Comparison of ENCODE assay signal across 15 mouse cellular contexts in genomic region chr19:53258740-53259506, GRCm38 (mm10). TPM values are rescaled to one million over a fixed set of nuclear protein-coding genes. Genes with fewer than 3 reads are reported as not detected.
DNase-seq lines count a peak whose midpoint lies in the region; ATAC-seq and TF ChIP-seq lines count a peak whose summit lies in the region.
"Had no signal": no experiment of that assay in that cellular context is flagged by ENCODE, and none has a peak within 500 bp of the region (broad histone marks: within the 10 kb centered on the region; RNA-seq: fewer than 3 reads in every experiment).

No protein-coding gene starts in this region.

- 87% methylated on average over 13 of the region's 13 CpGs for WGBS in forebrain, embryonic 13.5 days
- 85% methylated on average over 13 of the region's 13 CpGs for WGBS in forebrain, embryonic 11.5 days
- 75% methylated on average over 13 of the region's 13 CpGs for WGBS in kidney, adult 2 months
- 90% methylated on average over 13 of the region's 13 CpGs for WGBS in embryonic facial prominence, embryonic 10.5 days
- WGBS in liver, embryonic 13.5 days (ENCODE audit: insufficient replicate concordance): 71% methylated on average over 13 of the region's 13 CpGs
- WGBS in lung, postnatal 0 days: 78% methylated on average over 13 of the region's 13 CpGs

- no peaks in the 10 kb centered on the region for H3K27me3 ChIP-seq in forebrain, embryonic 13.5 days
- no peaks in the 10 kb centered on the region for H3K27me3 ChIP-seq in forebrain, embryonic 11.5 days (ENCODE audit: control insufficient read depth, insufficient read depth, low read length)
- no peaks in the 10 kb centered on the region for H3K27me3 ChIP-seq in kidney, adult 2 months (replicated peaks; ENCODE audit: control insufficient read depth, insufficient read depth, low read length)
- 0 out of 2 replicates have a peak, but pooled peaks cover 4% of the 10 kb centered on the region for H3K27me3 ChIP-seq in embryonic facial prominence, embryonic 10.5 days (replicated peaks; ENCODE audit: low read depth, poor library complexity, severe bottlenecking)
- H3K27me3 ChIP-seq in liver, embryonic 13.5 days: peaks cover 26% of the 10 kb centered on the region
- no peaks in the 10 kb centered on the region for H3K27me3 ChIP-seq in lung, postnatal 0 days (replicated peaks; ENCODE audit: insufficient read depth, low read length)
- H3K27me3 ChIP-seq: limb, embryonic 15.5 days had no signal

- no peak for TF ChIP-seq CTCF in kidney, adult 2 months (conservative IDR thresholded peaks at IDR 0.05; ENCODE audit: insufficient read depth, insufficient read length, low read depth, low read length)
- no peak for TF ChIP-seq CTCF in lung, postnatal 0 days (IDR thresholded peaks at IDR 0.05)

- H3K4me3 ChIP-seq in forebrain, embryonic 13.5 days: no peak overlapping the region
- H3K4me3 ChIP-seq in forebrain, embryonic 11.5 days (ENCODE audit: low read depth, low read length): no peak overlapping the region
- no peak overlapping the region for H3K4me3 ChIP-seq in kidney, adult 2 months (ENCODE audit: insufficient read depth, low read depth, low read length)
- no peak overlapping the region for H3K4me3 ChIP-seq in embryonic facial prominence, embryonic 10.5 days
- H3K4me3 ChIP-seq in liver, embryonic 13.5 days (replicated peaks): peak overlapping the region; percentile 18
- no peak overlapping the region for H3K4me3 ChIP-seq in lung, postnatal 0 days (ENCODE audit: low read depth, low read length)
- H3K4me3 ChIP-seq: left cerebral cortex, adult 2 months; limb, embryonic 15.5 days; myocyte had no signal

- H3K27ac ChIP-seq in forebrain, embryonic 13.5 days: no peak overlapping the region
- H3K27ac ChIP-seq in forebrain, embryonic 11.5 days (ENCODE audit: low read depth, low read length): no peak overlapping the region
- H3K27ac ChIP-seq in kidney, adult 2 months (ENCODE audit: insufficient read depth, low read depth, low read length): no peak overlapping the region
- H3K27ac ChIP-seq in embryonic facial prominence, embryonic 10.5 days (replicated peaks): 0 out of 2 replicates have a peak overlapping the region, but pooled peaks have one; percentile 3
- H3K27ac ChIP-seq in liver, embryonic 13.5 days: peak overlapping the region; percentile 100
- no peak overlapping the region for H3K27ac ChIP-seq in lung, postnatal 0 days (ENCODE audit: low read length)
- H3K27ac ChIP-seq: left cerebral cortex, adult 2 months; limb, embryonic 15.5 days had no signal

- DNase-seq in forebrain, embryonic 11.5 days (ENCODE audit: low spot score): no peak
- peak; percentile 78 for DNase-seq in kidney, adult 2 months
- DNase-seq in kidney, postnatal 10 days: no peak
- DNase-seq in embryonic facial prominence, embryonic 10.5 days (ENCODE audit: low spot score): no peak
- no peak for DNase-seq in liver, embryonic 13.5 days
- DNase-seq in lung, postnatal 0 days (ENCODE audit: low spot score): no peak
- no peak for DNase-seq in urinary bladder, adult 18-20 months (ENCODE audit: low spot score in 2 of 2)
- DNase-seq: gastrocnemius, postnatal 14 days; right cerebral cortex, postnatal 25 days; thymus, postnatal 25 days had no signal

- H3K9me3 ChIP-seq in forebrain, embryonic 13.5 days (replicated peaks): no peaks in the 10 kb centered on the region
- H3K9me3 ChIP-seq in forebrain, embryonic 11.5 days (ENCODE audit: control insufficient read depth, low read length): peaks cover 3% of the 10 kb centered on the region; the same call in 1 of the 2 replicates
- no peaks in the 10 kb centered on the region for H3K9me3 ChIP-seq in embryonic facial prominence, embryonic 10.5 days
- H3K9me3 ChIP-seq in liver, embryonic 13.5 days (replicated peaks): no peaks in the 10 kb centered on the region
- no peaks in the 10 kb centered on the region for H3K9me3 ChIP-seq in lung, postnatal 0 days (ENCODE audit: low read length)
- H3K9me3 ChIP-seq: limb, embryonic 15.5 days had no signal

- H3K9ac ChIP-seq in forebrain, embryonic 13.5 days: no peak overlapping the region
- no peak overlapping the region for H3K9ac ChIP-seq in forebrain, embryonic 11.5 days (ENCODE audit: low read length)
- H3K9ac ChIP-seq in liver, embryonic 13.5 days: peak overlapping the region; percentile 79
- no peak overlapping the region for H3K9ac ChIP-seq in lung, postnatal 0 days (replicated peaks; ENCODE audit: low read depth)
- H3K9ac ChIP-seq: limb, embryonic 15.5 days had no signal

- ATAC-seq in forebrain, embryonic 13.5 days: peak; percentile 37; the same call in 1 of the 2 replicates
- no peak for ATAC-seq in forebrain, embryonic 11.5 days (replicated peaks; ENCODE audit: low FRiP score)
- ATAC-seq in liver, embryonic 13.5 days (ENCODE audit: low read depth): no peak
- ATAC-seq in lung, postnatal 0 days: no peak
- ATAC-seq: activated CD4-positive, CD25-positive, alpha-beta regulatory T cell, adult 4 months had no signal

- H3K36me3 ChIP-seq in forebrain, embryonic 13.5 days (ENCODE audit: poor library complexity, severe bottlenecking): no peaks in the 10 kb centered on the region
- no peaks in the 10 kb centered on the region for H3K36me3 ChIP-seq in forebrain, embryonic 11.5 days (ENCODE audit: control insufficient read depth, insufficient read depth, low read length)
- no peaks in the 10 kb centered on the region for H3K36me3 ChIP-seq in kidney, adult 2 months (ENCODE audit: control insufficient read depth, insufficient read depth, low read length)
- H3K36me3 ChIP-seq in embryonic facial prominence, embryonic 10.5 days (replicated peaks): no peaks in the 10 kb centered on the region
- no peaks in the 10 kb centered on the region for H3K36me3 ChIP-seq in liver, embryonic 13.5 days
- no peaks in the 10 kb centered on the region for H3K36me3 ChIP-seq in lung, postnatal 0 days (ENCODE audit: insufficient read depth, low read length)
- H3K36me3 ChIP-seq: limb, embryonic 15.5 days had no signal

- peaks cover 1% of the 10 kb centered on the region; the same call in 1 of the 2 replicates for H3K4me1 ChIP-seq in forebrain, embryonic 13.5 days
- H3K4me1 ChIP-seq in forebrain, embryonic 11.5 days (replicated peaks; ENCODE audit: control insufficient read depth, insufficient read depth, low read length): no peaks in the 10 kb centered on the region
- no peaks in the 10 kb centered on the region for H3K4me1 ChIP-seq in kidney, adult 2 months (ENCODE audit: control insufficient read depth, insufficient read depth, low read length)
- peaks cover 14% of the 10 kb centered on the region for H3K4me1 ChIP-seq in embryonic facial prominence, embryonic 10.5 days
- H3K4me1 ChIP-seq in liver, embryonic 13.5 days (replicated peaks): peaks cover 76% of the 10 kb centered on the region
- no peaks in the 10 kb centered on the region for H3K4me1 ChIP-seq in lung, postnatal 0 days (ENCODE audit: insufficient read depth, low read depth, low read length)

- TF ChIP-seq EP300 in lung, postnatal 0 days (IDR thresholded peaks at IDR 0.05): no peak

- no peak for TF ChIP-seq POLR2A in kidney, adult 2 months (IDR thresholded peaks at IDR 0.05; ENCODE audit: low read depth, low read length)

- no peak overlapping the region for H3K4me2 ChIP-seq in forebrain, embryonic 13.5 days
- no peak overlapping the region for H3K4me2 ChIP-seq in forebrain, embryonic 11.5 days (ENCODE audit: low read depth, low read length, severe bottlenecking)
- H3K4me2 ChIP-seq in liver, embryonic 13.5 days: peak overlapping the region; percentile 75
- no peak overlapping the region for H3K4me2 ChIP-seq in lung, postnatal 0 days (replicated peaks; ENCODE audit: low read depth, low read length)
- H3K4me2 ChIP-seq: limb, embryonic 15.5 days had no signal

RNA-seq across cellular contexts. Expression of gene Mxi1, which starts 51.4 kb away (rescaled TPM):
- polyA plus RNA-seq in forebrain, embryonic 13.5 days (2015; fragmentation: Nextera tagmentation; extraction: Ambion mirVana): 21.0 and 26.7 TPM in 2 replicates
- polyA plus RNA-seq in forebrain, embryonic 11.5 days (2014; fragmentation: Nextera tagmentation; extraction: Ambion mirVana): 49.8 TPM in 2 replicates
- polyA plus RNA-seq in kidney, adult 2 months (2012; rRNA removed): 38.9 and 41.7 TPM in 2 replicates
- 29.2 and 33.0 TPM in 2 replicates for polyA plus RNA-seq in embryonic facial prominence, embryonic 10.5 days (2016; fragmentation: Nextera tagmentation; extraction: Ambion mirVana)
- 31.0 and 33.3 TPM in 2 replicates for polyA plus RNA-seq in liver, embryonic 13.5 days (2015; fragmentation: Nextera tagmentation; extraction: Ambion mirVana)
- 40.4 and 43.0 TPM in 2 replicates for polyA plus RNA-seq in lung, postnatal 0 days (2015; fragmentation: Nextera tagmentation; extraction: Ambion mirVana)

Comparison
In these comparisons a context has a peak if more than half of its experiments do, and no peak if none do; other contexts are left out.
1. H3K27ac ChIP-seq: peak in embryonic facial prominence, embryonic 10.5 days (single experiment) and liver, embryonic 13.5 days (single experiment); none in forebrain, embryonic 13.5 days (single experiment), forebrain, embryonic 11.5 days (single experiment), kidney, adult 2 months (single experiment) and lung, postnatal 0 days (single experiment).